Mouse (Mus musculus) small intestine, adult 2 months (tissue): ENCODE measurements around the gene Madcam1.

Source experiments
- CTCF ChIP-seq: fragments of 200-500 bp; IDR thresholded peaks from 2 replicates; pipeline ENCODE4 v1.5.1; 2012; ENCODE audit warnings: low read depth, mild to moderate bottlenecking, control low read depth, inconsistent platforms, low read length, moderate library complexity, mixed read lengths; ENCODE audit not compliant: insufficient replicate concordance, insufficient read length; ENCODE audit errors: extremely low read depth
- POLR2A ChIP-seq: fragments of 200-500 bp; IDR thresholded peaks from 2 replicates; pipeline ENCODE4 v1.6.1; 2012; ENCODE audit warnings: low read depth, mild to moderate bottlenecking, control low read depth, inconsistent platforms, low read length, moderate library complexity

DNA sequence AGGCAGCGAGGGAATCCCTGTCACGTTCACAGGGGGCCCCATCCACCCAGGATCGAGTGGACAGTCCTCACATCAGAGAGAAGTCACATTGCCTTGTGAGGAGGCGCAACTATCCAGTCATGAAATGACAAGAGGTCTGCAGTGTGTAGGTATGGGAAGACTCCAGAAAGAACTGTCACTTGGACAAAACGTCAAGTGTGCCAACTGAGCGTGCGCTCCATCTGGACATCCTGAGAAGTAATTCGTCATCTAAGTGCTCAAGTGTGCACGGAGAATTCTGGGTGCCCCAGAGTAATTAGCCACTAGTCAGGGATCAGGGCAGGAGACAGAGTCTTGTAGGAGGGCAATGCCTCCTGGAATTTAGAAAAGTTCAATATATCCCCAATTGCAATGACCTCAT, 39.0 kb upstream of the Madcam1 start:
- TF ChIP-seq POLR2A (no peak), CTCF (no peak)
